Mouse (Mus musculus) cerebellum, adult (tissue): ENCODE data around the gene Atp1a3.

ENCODE experiments used
- ATAC-seq: cut with Nextera tagmentation; 2 replicates; pipeline ENCODE4 v1.9.2; 2017; ENCODE audit warnings: mild to moderate bottlenecking, moderate library complexity, mixed read lengths; ENCODE audit not compliant: insufficient number of reproducible peaks, low FRiP score, low TSS enrichment

Atp1a3 gene

GRCm38 (mm10) chr7:25006171-25006570 lies 413 bp upstream of the Atp1a3 start:
- ATAC-seq, result no peak

- ATAC-seq, result no peak
Observed at GRCm38 (mm10) chr7:25004806-25005205, 952 bp downstream of the Atp1a3 start.

GRCm38 (mm10) chr7:25003820-25004388 lies 1.9 kb downstream of the Atp1a3 start:
- ATAC-seq, result no peak

GRCm38 (mm10) chr7:25003291-25003690 lies 2.5 kb downstream of the Atp1a3 start:
- no peak for ATAC-seq

GRCm38 (mm10) chr7:25000711-25001110 lies 5.0 kb downstream of the Atp1a3 start:
- ATAC-seq, result no peak

GRCm38 (mm10) chr7:25000211-25000610 lies 5.5 kb downstream of the Atp1a3 start:
- ATAC-seq, result no peak

GRCm38 (mm10) chr7:24993081-24993480 lies 12.7 kb downstream of the Atp1a3 start:
- ATAC-seq, result no peak

GRCm38 (mm10) chr7:24990478-24990877 lies 15.3 kb downstream of the Atp1a3 start:
- no peak for ATAC-seq

- ATAC-seq, result no peak
Observed at GRCm38 (mm10) chr7:24987941-24988340, 17.8 kb downstream of the Atp1a3 start.

- ATAC-seq, result no peak
Observed at GRCm38 (mm10) chr7:24985799-24986198, 20.0 kb downstream of the Atp1a3 start.

- ATAC-seq, result no peak
Observed at GRCm38 (mm10) chr7:24984307-24984706, 21.5 kb downstream of the Atp1a3 start.

- ATAC-seq, result no peak
Observed at GRCm38 (mm10) chr7:24983396-24983795, 22.4 kb downstream of the Atp1a3 start.

GRCm38 (mm10) chr7:24980439-24980838 lies 25.3 kb downstream of the Atp1a3 start:
- ATAC-seq, result no peak

- ATAC-seq, result no peak
Observed at GRCm38 (mm10) chr7:24978781-24979180, 27.0 kb downstream of the Atp1a3 start.

GRCm38 (mm10) chr7:24974893-24975595 lies 30.7 kb downstream of the Atp1a3 start:
- no peak for ATAC-seq

- no peak for ATAC-seq
Observed at GRCm38 (mm10) chr7:24973902-24974301, 31.9 kb downstream of the Atp1a3 start.

GRCm38 (mm10) chr7:24973208-24973607 lies 32.5 kb downstream of the Atp1a3 start:
- ATAC-seq, result no peak

- ATAC-seq, result peak; percentile 87
Observed at GRCm38 (mm10) chr7:24971972-24972893, 33.5 kb downstream of the Atp1a3 start, which contains the start of gene Rabac1. TSS of gene Rabac1 (minus strand) at chr7:24972754.

GRCm38 (mm10) chr7:24971261-24971971 lies 34.3 kb downstream of the Atp1a3 start:
- no peak for ATAC-seq

- no peak for ATAC-seq
Observed at GRCm38 (mm10) chr7:24970341-24970740, 35.4 kb downstream of the Atp1a3 start.
